Mouse (Mus musculus) limb, embryonic 14.5 days (tissue): ENCODE measurements around the gene Aff3. TPM values are rescaled to one million over a fixed set of nuclear protein-coding genes. Genes with fewer than 3 reads are reported as not detected.

Source experiments
- ATAC-seq: fragments of 200-750 bp; cut with Nextera tagmentation; 2 replicates; pipeline ENCODE4 v1.8.0; 2017; ENCODE audit warnings: low read depth, moderate number of reproducible peaks, moderate TSS enrichment; ENCODE audit not compliant: low FRiP score
- DNase-seq: peaks from one replicate; pipeline ENCODE4 v3.0.0-alpha.2; 2015; ENCODE audit warnings: low spot score
- H3K27ac ChIP-seq: fragments of 300-500 bp; sonication (generic); replicated peaks from 2 replicates; pipeline ENCODE4 v1.5.1; 2014; ENCODE audit warnings: low read depth, mild to moderate bottlenecking, low read length, moderate library complexity, mixed read lengths
- H3K27me3 ChIP-seq: fragments of 300-500 bp; sonication (generic); 2 replicates; pipeline ENCODE4 v1.6.1; 2014; ENCODE audit warnings: low read length, mixed read lengths; ENCODE audit not compliant: control insufficient read depth, insufficient read depth
- H3K36me3 ChIP-seq: fragments of 300-500 bp; sonication (generic); 2 replicates; pipeline ENCODE4 v1.6.1; 2014; ENCODE audit warnings: mild to moderate bottlenecking, low read length, moderate library complexity, mixed read lengths; ENCODE audit not compliant: control insufficient read depth, insufficient read depth
- H3K4me1 ChIP-seq: fragments of 300-500 bp; sonication (generic); 2 replicates; pipeline ENCODE4 v1.6.1; 2014; ENCODE audit warnings: antibody characterized with exemption, low read length, mixed read lengths; ENCODE audit not compliant: control insufficient read depth, insufficient read depth
- H3K4me2 ChIP-seq: fragments of 300-500 bp; sonication (generic); replicated peaks from 2 replicates; pipeline ENCODE4 v1.6.1; 2014; ENCODE audit warnings: low read depth, mild to moderate bottlenecking, low read length, moderate library complexity; ENCODE audit not compliant: severe bottlenecking
- H3K4me3 ChIP-seq: fragments of 300-500 bp; sonication (generic); replicated peaks from 2 replicates; pipeline ENCODE4 v1.5.1; 2014; ENCODE audit warnings: low read length
- H3K9ac ChIP-seq: fragments of 300-500 bp; sonication (generic); 2 replicates; pipeline ENCODE4 v1.6.1; 2014; ENCODE audit warnings: mild to moderate bottlenecking, low read depth, low read length, moderate library complexity; ENCODE audit not compliant: severe bottlenecking
- H3K9me3 ChIP-seq: fragments of 300-500 bp; sonication (generic); 2 replicates; pipeline ENCODE4 v1.6.1; 2016; ENCODE audit warnings: low read length; ENCODE audit not compliant: control insufficient read depth
- POLR2A ChIP-seq: fragments of 200-500 bp; IDR thresholded peaks from 2 replicates; pipeline ENCODE4 v1.8.0; 2012; ENCODE audit warnings: inconsistent platforms, mild to moderate bottlenecking, moderate library complexity, borderline replicate concordance; ENCODE audit not compliant: insufficient read depth, insufficient read length; ENCODE audit errors: extremely low read depth
- WGBS: fragments of 180-500 bp; shearing (Covaris S2); extraction: QIAGEN DNeasy Blood & Tissue Kit; methylation state at CpG from one replicate; pipeline ENCODE4 v1.1.7; 2014; 5-methylcytosine and 5-hydroxymethylcytosine counted together
- polyA plus RNA-seq, 2 experiments: library from polyadenylated mRNA; depleted of rRNA in 1 of 2; stranded (reverse) in 1 of 2; unstranded in 1 of 2; fragments of >200 nt; fragmentation: Nextera tagmentation in 1 of 2; extraction: Ambion mirVana in 1 of 2; gene quantifications; 2 replicates each; pipeline versions ENCODE4 v1.2.1 to v1.2.3; 2012 to 2014

Aff3 gene
- polyA plus RNA-seq, 2 experiments = 20.4 to 22.4 TPM

DNA sequence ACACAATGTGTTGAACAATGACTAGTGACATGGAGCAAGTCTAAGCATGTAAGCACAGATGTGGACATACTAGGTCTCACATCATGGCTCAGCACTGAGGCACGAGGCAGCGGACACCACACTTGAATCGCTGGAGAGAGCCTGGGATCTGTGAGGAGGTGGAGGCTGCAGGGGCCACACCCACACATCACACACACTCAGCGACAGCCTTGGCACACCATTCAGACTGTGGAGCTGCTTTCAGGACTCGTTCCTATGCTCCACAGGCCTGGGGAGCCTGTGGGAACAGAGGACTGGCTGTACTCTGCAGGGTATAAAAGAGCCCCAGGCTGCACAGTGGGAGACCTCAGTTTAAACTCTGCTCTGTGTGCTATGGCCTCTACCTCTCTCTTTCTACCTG is 270.3 kb downstream of the Aff3 start:
- TF ChIP-seq POLR2A = no peak
- Histone ChIP-seq H3K27me3 (no peaks in the 10 kb centered on the region), H3K4me2 (no peak overlapping the region), H3K9ac (no peak overlapping the region), H3K36me3 (no peaks in the 10 kb centered on the region), H3K4me1 (peaks cover 29% of the 10 kb centered on the region), H3K9me3 (no peaks in the 10 kb centered on the region), H3K4me3 (no peak overlapping the region), H3K27ac (no peak overlapping the region)
- peak; percentile 42 for ATAC-seq
- no peak for DNase-seq
- WGBS = 27% methylated on average over 5 of the region's 5 CpGs

GRCm38 (mm10) chr1:38393516-38393915 is 271.2 kb downstream of the Aff3 start:
- Histone ChIP-seq H3K4me1 (peaks cover 30% of the 10 kb centered on the region), H3K4me3 (no peak overlapping the region), H3K4me2 (no peak overlapping the region), H3K27ac (no peak overlapping the region), H3K9me3 (no peaks in the 10 kb centered on the region), H3K9ac (no peak overlapping the region), H3K36me3 (no peaks in the 10 kb centered on the region), H3K27me3 (no peaks in the 10 kb centered on the region)
- ATAC-seq (0 out of 2 replicates have a peak, but pooled peaks have one; percentile 24), DNase-seq (no peak)
- WGBS = 45% methylated on average over 6 of the region's 6 CpGs
- no peak for TF ChIP-seq POLR2A

- 51% methylated on average over 2 of the region's 2 CpGs for WGBS
- no peaks in the 10 kb centered on the region for H3K27me3 ChIP-seq
- H3K4me3 ChIP-seq = no peak overlapping the region
- no peaks in the 10 kb centered on the region for H3K9me3 ChIP-seq
- no peak overlapping the region for H3K9ac ChIP-seq
- no peak overlapping the region for H3K4me2 ChIP-seq
- no peak for TF ChIP-seq POLR2A
- peaks cover 25% of the 10 kb centered on the region for H3K4me1 ChIP-seq
- peak; percentile 89 for DNase-seq
- no peak overlapping the region for H3K27ac ChIP-seq
- ATAC-seq = no peak
- H3K36me3 ChIP-seq = no peaks in the 10 kb centered on the region
These were observed 271.8 kb downstream of the Aff3 start for GRCm38 (mm10) chr1:38392928-38393327.

- no peak overlapping the region for H3K9ac ChIP-seq
- H3K4me2 ChIP-seq = no peak overlapping the region
- H3K27me3 ChIP-seq = no peaks in the 10 kb centered on the region
- WGBS = 70% methylated on average over 7 of the region's 7 CpGs
- no peaks in the 10 kb centered on the region for H3K9me3 ChIP-seq
- H3K4me1 ChIP-seq = peaks cover 25% of the 10 kb centered on the region
- H3K4me3 ChIP-seq = no peak overlapping the region
- H3K27ac ChIP-seq = no peak overlapping the region
- TF ChIP-seq POLR2A = no peak
- no peaks in the 10 kb centered on the region for H3K36me3 ChIP-seq
- DNase-seq = no peak
- ATAC-seq = no peak
These were observed 273.9 kb downstream of the Aff3 start for GRCm38 (mm10) chr1:38390886-38391249.

DNA sequence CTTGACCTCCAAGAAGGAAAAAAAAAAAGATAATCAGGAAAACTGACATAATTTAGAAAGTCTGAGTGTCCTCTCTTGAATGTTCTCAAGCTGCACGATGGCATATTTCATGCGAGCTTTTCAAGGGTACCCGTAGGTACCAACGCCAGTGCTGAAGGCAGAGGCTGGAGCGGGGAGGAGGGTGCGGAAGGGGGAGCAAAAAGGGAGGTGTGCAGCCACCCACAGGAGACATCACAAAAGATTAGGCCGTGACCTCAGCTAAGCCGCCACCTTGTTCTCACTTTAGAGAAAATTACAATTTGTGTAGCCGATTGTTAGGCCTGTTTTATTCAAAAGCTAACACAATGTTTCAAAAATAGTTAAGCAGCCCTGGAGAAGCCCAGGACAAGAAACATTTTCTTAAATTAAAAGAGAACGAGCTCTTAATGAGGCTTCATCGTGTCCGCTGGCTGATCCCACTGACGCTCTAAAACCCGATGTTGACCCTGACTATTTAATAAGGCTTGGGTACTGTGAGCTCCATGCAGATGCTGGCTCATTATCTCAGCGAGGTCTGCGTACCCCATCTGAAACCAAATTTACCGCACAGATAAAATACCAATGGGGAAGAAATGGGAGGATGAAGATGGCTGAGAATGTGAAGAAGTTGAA is 274.4 kb downstream of the Aff3 start:
- H3K27me3 ChIP-seq = no peaks in the 10 kb centered on the region
- WGBS = 80% methylated on average over 17 of the region's 17 CpGs
- no peak overlapping the region for H3K4me2 ChIP-seq
- ATAC-seq (no peak), DNase-seq (no peak)
- no peaks in the 10 kb centered on the region for H3K36me3 ChIP-seq
- no peak for TF ChIP-seq POLR2A
- H3K9me3 ChIP-seq = no peaks in the 10 kb centered on the region
- no peak overlapping the region for H3K27ac ChIP-seq
- H3K9ac ChIP-seq = no peak overlapping the region
- H3K4me1 ChIP-seq = peaks cover 21% of the 10 kb centered on the region
- H3K4me3 ChIP-seq = no peak overlapping the region
